Mouse (Mus musculus): ENCODE data around the gene Meis1.

The Meis1 gene

DNA sequence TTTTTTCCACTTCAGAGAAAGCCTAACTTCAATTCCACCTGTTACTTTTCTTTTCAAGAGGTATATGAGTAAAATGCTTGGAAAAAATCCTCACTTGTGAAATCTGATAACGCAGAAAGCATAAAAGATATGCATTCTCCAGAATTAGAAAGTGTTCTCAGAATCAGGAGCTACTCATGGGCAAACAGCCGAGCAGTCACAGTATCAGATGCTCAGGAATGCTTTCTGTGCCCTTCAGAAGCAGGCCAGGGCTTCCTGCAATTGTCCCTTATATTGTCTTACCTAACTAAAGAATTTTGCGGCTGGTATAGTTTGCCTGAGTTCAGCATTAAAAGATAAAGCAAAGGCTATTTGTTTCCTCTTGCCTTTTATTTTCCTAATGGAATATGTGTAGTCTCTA is 71.4 kb downstream of the Meis1 start:
- peak; percentile 31 for DNase-seq

DNA sequence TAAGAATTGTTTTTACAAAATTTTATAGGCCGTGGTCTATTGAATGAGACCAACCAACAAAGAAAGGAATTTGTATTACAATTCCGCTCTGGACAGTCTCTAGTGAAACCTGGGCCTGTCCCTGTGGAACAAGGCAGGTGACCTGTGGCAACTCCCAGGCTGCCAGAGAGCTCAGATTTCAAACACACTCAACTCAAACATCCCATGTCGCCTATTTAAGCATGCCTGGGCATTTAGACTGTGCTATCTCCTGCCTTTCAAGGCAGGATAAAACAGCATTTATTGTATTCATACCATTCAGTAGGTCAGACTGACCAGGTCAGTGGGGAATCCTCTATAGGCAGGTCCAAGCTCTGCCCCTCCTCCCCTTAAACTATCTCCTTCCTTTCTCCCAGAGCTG is 73.0 kb downstream of the Meis1 start:
- DNase-seq = no peak

DNA sequence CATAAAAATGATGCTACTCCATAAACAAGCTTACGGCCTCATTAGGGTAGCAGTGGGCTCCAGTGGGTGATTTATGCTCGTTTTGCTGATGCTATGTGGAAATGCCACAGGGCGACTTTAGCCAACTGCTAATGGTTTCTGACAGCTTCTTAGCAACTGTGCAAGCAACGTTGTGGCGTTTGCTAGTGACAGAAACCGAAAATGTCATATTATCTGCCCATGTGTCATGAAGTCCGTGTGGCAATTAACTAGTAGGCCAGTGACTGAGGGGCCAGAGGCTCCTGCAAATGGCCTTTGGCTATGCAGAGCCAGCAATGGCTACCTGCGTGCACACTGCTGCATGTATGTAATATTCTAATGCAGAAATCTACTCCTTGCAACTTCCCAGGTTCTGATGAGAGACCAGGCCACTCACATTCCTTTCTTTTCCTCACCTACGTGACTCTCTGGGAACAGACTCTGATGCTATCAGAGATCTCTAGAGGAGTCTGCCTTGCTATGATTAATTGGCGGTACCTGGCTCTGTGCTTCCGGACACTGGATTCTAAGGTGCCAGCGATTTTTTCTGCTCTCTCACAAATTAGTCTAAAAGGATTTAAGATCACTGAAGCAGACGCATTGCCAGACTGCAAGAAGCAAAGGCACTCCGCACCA is 73.7 kb downstream of the Meis1 start:
- DNase-seq = no peak

DNA sequence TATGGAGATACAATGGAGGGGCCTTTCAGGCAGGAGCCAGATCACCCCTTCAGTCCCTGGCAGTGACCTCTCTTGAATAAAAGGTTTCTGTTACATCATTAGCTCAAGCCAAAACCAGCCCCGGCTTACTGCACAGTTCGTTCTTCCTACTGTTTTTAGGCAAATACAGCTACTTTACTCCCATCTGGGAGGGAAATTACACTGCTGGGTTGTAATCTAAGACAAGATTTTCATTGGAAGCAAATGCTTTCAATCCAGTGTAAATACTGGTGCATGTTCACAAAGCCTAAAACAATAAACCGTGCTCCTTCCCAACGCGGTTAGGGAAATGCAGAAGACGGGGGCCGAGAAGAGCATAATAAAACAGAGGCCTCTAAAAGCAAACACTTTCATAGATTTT is 74.6 kb downstream of the Meis1 start:
- DNase-seq = no peak

DNA sequence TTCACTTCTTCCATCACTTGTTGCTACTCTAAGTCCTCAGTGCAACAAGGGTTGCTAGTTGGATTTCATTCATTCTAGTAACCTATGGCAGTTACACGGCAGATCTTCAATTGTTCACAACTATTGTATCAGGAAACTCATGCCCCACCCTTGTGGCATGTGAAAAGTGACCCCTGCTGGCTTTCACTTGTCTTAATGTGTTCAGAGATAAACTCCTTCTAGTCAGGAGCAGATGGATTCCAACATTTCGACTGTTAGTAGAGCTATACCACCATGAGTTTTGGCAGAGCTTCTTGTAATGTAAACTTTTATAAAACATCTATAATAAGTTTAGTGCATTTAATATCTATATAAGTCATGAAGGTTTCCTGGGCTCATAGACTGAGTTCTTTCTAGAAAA is 75.8 kb downstream of the Meis1 start:
- DNase-seq = no peak

DNA sequence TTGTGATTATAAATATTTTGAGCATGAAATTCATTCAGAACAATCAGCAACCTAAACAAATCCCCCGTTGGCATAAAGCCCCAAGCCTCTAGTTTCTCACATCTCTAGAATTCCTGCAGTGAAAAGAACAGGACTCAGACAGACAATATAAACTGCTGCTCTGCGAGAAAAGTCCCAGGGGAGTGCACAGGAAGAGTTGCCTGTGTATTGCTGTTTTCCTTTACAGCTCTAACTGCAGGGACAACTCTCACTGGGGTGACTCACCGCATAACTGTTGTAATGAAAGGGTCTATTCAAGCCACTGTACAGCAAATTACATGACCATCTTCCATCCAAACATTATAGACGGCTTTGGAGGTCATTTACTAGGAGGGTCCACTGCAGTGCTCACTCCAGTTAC is 77.9 kb downstream of the Meis1 start:
- DNase-seq = no peak

DNA sequence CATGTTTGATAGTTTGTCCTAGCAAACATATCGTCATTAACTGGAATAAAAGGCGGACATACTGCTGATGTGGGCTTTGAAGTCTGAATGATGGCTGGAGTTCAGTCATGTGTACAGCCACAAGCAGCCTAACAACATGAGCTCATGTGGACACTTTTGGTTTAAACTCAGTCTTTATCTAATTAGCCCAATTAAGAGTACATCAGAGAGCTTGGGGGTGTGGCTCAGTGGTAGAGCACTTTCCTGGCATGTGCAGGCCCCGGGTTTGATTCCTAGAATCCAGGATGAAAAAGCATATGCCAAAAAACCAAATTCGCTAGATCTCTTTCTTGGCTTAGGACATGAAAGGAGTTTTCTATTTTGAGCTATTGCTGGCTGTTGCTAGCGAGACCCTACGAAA is 83.9 kb downstream of the Meis1 start:
- DNase-seq = no peak

DNA sequence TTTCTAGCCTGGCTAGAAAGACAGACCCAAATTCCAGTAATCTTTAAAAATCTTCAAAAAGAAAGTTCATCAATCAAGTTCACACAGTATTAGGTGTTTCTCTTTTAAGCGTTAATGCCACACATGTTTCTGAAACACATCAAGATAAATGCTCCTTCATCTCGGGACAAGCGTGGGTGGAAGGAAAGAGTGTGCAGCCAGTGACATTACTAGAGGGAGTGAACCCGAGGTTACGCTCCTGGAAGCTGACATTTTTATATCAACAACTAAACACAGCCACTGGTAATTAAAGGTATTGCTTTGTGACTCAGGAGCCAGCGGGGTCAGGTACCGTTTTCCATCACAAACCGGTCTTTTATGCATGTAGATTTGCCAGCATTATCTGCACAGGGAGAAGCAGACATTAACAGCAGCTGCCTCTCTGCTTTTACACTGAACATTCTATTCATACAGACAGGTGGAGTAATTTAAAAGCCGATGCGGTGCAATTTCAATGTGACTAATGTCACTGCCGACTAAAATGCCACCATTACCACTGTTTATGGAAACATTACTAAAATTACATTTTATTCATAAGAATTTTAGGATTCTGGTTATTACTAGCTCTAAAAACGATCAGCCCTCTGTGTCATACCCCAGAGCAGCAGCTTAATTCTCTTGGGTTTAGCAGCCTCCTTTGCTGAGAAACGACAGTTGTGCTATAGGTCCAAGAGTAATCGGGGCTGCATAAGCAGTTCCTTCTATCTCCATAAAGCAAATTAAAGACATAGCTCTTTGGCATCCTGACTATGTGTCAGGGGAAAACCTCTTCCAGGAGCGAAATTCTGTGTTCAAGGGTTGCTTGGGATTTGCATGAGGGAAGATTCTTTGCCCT is 87.5 kb downstream of the Meis1 start:
- DNase-seq = no peak

DNA sequence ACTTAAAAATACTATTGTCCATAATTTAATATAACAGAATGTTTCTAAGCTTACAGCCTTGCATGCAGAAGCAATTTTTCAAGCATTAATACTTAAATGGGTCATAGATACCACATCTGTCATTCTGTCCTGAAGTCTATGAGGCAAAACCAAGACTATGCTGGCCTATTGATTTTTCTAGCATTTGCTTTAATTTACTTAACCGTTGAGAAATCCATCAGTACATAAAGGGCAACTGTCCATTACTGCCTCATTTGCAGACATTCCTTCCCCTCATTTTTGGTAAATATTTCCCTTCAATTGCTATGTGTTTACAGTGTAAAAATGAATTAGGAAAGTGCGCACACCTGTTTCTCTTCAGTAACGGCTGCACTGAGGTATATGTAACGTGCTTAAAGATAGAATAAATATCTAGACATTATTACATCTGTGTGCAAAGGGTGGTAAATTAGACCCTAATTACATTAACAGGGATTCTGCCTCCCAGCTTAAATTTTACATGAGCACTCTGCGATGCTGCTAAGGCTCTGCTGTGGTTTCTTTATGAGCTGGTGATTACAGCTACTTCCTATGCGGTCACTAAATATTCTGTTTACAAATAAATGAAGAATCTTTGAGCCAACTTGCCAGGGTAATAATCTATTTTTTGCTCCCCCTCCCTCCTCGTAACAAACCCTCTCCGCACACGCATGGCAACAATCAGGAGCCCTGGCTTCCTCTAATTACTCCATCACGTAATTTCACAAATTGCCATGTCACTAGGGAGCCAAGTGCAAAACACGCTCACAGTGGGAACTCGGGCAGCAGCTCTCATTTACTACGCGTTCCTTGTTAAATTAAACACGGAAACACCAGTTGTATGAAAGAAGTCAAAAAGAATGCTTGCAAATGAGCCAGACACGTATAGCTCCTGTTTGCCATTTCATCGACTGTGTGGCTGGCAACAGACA is 88.7 kb downstream of the Meis1 start:
- DNase-seq = no peak

DNA sequence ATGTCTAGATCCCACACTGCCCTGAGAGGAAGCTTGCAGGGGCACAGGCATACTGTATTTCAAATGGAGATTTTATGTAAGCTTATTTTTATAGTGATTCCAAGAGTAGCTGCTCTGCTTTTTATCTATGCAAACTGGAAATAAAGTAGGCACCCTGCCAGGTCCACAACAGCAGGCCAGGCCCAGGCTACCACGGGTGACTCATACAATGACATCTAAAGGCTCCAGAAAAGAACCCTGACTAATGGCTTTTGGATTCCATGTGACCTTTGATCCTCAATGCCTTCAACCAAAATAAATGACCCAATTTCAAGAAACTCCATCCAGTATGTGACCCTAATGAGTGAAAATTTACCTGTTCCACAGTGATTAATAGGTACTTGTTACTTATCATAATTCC is 91.4 kb downstream of the Meis1 start:
- DNase-seq = peak; percentile 28

DNA sequence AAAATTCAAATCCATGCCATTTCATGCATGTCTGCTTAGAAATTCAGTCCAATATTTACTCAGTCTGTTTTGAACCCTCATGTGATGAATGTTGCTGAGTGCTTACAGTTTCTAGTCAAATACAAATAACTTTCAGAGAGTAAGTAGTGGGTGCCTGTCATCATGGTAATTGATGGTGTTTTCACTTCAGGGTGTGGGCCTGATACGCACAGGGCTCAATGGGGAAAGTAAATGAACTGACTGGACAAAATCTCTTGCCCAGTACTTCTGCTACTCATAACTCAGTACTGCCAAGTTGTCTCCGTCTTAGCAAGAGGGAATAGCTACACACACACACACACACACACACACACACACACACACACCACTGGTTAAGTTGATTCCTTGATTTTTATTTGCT is 92.0 kb downstream of the Meis1 start:
- DNase-seq = no peak

DNA sequence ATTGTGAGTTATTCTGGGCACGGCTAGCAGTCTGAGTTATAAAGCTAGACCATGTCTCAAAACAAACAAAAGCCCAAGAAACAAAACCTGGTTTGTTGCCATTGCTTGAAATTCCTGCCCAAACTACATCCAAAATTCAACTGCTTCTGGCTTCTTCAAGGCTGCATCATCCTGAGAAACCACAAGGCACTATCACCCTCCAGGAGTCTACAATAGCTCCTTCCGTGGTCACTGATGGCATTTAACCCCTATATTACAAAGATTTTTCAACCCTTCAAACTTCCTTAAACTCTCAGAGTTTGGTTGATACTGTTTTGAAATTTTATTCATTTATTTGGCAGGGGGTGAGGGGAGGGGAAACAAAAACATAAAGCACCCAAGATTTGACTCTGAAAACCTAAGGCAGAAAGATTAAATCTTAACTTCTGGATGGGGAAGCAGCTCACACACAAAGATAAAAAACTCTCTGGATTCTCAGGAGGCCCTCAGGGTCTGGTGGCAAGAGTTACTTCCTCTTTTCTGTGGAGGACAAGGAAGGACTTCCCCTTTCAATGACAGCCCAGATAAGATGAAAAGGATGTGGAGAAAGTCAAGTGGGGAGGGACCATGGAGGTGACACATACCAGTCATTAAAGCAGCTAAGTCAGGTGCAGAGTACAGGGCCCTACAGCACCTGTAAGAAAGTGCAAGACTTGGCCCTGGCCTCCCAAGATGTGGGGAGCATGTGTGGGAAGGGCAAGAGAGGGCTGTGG is 94.0 kb downstream of the Meis1 start:
- no peak for DNase-seq

DNA sequence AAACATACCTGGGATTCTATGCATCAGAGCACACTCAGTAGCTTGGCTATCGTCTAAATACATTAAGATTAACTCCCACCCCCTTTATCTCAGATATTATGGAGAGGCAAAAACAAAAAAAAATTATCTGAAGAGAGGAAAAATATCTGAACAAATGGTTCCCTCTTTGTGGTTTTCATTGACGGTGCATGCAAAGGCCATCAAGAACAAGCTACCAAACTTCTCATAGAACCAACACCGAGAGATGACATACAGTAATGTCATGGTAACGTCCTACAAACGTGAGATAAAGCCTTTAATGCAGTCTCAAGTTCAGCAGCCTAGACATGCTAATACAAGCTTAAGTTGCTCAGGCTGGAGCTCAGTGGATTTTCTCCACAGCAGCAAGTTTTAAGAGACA is 95.5 kb downstream of the Meis1 start:
- no peak for DNase-seq

DNA sequence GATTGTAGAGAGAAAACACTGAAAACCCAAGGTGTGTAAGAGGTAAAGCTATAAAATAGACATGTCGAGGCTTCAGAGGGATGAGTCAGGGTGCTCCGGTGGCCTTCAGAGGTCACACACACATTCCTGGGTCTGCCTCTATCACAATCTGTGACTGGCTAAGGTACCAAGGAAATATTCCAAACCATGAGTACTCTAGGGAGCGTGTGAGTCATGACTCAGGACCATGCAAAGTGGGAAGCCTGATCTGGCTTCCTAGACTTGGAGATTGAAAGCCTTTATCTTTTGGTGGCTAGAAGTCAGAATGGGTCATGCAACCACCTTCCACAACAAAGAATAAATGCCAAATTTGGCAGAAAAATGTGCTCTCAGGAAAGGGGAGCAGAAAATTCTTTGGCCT is 98.1 kb downstream of the Meis1 start:
- DNase-seq = no peak

DNA sequence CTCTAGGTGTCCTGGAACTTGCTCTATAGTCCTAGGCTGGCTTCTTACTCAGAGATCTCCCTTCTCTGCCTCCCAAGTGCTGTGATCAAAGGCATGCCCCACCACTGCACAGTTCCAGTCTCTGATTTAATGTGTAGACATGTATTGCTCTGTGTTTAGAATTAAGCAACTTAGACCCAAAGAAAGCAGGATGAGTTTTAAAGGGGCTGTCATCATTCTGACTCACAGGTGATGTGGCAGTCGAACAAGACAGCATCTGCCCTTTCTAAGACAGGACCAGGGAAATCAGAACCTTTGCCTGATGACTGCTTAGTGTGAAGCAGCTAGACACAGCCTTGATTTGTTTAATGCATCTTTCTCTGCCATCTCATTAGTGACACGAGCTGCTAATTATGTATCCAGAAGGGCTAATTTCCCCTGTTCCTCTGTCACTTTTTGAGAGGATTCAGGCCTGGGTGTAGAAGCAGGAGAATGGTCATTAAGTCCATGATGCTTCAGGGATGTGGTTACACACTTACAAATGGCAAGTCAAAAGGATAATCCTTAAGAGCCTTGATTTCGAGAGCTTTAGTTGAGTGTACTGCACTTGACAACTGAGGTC is 99.5 kb downstream of the Meis1 start:
- no peak for DNase-seq

DNA sequence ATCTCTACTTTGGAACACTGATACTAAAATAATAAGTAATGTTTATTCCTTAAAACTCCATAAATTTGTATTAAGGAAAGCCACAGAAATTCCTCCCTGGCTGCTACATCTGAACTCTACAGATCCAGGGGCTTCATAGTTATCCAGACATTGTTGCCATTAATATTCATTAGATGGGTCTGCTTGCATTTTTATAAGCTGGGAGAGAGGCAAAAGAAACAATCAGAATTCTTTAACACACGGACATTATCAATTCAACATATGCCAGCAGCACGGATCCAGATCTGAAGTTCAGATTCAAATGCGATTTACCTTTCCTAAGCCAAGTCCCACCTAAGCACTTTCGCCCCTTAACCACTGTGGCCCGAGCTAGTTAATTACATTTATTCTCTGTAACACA is 100.9 kb downstream of the Meis1 start:
- no peak for DNase-seq

DNA sequence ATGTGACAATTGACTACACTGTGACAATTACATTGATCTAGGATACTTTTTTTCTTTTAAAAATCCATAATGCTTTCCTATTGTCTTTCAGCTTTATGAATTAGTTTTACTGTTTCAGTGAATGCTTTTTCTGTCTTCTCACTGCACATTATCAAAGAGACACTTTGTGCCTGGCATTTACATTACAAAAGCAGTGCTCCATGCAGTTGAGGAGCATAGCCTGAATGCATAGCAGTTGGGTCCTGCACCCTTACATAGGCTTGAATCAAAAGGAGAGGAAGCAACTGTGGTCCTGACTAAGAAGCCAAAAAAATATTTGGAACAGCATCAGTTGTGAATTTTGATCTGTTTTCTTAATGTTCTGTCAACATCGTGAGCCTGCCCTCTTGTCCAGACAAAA is 105.5 kb downstream of the Meis1 start:
- DNase-seq = no peak

DNA sequence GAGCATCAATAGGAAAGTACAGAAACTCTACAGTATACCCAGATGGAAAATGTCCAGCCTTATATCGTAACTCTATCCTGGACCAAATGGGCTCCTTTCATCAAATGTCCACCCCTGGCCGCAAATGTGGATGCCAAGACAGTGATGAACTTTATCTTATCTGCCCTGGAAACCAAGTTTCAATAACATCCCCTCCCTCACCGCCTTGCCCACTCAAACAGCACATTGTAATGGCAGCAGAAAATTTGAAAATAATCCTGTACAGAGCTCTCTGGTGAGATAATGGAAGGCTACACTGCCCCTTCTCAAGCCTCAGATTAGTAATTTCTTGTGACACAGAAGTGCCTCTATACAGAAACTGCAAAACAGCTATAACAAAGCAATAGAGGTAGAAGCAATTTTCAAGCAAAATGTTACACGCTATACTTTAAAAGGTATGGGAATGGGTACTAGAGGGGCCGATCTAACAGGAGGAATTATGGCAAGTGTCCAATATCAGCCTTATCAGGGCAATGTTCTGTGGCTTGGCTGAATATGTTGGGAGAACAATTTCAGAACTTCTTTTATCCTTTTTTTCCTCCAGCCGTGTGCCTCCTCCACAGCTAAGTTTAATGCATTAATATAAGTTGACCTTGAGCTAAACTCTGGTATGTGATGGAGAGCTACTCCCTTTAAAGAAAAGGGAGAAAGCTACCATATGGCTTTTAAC is 106.3 kb downstream of the Meis1 start:
- no peak for DNase-seq

DNA sequence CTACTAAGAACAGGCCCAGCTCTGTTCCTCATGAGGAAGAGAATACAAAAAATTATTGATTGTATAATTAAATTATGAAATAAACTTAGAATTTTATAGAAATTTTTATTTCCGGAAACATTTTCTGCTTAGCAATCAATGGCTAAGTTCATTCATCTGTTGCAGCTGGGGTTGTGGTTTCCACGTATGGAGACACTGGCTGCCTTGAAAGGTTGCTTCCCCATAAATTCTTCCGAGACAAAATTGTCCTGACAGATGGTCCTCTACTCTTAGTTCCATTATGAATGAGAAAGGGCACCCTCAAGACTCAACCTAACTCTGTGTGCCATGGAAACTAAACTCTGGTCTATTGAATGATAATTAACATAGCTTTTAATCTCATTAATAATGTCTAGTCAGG is 111.9 kb downstream of the Meis1 start:
- no peak for DNase-seq

DNA sequence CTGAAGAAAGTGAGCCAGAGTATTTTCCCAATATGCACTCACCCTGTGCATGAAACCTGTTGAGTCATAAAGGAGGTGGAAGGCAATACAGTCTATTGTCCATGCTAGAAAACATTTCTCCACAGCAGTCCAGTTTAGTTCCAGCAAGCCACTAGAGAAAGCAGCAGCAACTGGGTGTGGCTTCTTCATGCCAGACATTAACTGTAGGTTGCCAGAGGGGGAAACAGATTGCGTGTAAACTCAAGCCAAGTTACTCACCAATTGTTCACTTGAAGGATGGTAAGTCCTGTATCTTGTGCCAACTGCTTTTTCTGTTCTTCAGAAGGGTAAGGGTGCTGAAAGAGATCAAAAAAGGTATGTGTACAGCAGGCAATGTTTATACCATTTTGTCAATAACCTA is 113.4 kb downstream of the Meis1 start:
- no peak for DNase-seq

DNA sequence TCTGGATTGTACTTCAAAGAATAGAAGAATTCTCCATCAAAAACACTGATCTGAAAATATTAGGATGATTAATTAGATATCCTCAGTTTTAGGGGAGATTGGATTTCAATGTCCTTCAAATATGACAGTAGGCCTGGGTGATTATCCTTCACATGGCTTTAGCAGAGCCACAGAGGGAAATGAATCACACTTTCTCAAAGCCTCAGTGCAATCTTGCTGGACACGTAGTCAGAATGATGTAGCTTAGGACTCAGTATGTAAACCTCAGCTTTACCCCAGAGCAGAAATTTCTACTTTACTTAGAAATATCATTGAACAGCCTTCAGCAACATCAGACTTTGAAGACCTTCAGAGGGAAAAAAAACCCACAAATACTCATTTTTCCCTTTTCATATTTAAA is 113.9 kb downstream of the Meis1 start:
- DNase-seq = no peak

DNA sequence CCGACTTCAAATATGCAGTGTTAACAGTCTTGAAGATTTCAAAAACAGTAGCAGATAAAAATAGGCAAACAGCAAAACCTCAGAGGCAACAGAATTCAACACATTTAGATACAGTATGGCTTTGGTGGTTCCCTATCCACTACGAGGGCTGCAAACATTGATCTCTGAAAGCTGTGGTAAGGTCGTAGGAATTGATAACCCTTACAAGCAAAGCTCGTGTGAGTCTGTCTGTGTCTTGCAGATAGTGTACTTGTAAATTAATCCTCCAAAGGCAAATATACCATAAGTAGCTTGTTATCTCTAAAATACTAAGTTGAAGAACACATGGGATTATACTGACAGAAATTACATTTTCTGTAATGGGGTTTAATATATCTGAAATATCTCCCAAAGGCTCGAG is 114.5 kb downstream of the Meis1 start:
- DNase-seq = no peak

Measured in lung, postnatal 10 days (tissue).